Comparison of ENCODE assay signal across 9 mouse cellular contexts in the genomic region with DNA sequence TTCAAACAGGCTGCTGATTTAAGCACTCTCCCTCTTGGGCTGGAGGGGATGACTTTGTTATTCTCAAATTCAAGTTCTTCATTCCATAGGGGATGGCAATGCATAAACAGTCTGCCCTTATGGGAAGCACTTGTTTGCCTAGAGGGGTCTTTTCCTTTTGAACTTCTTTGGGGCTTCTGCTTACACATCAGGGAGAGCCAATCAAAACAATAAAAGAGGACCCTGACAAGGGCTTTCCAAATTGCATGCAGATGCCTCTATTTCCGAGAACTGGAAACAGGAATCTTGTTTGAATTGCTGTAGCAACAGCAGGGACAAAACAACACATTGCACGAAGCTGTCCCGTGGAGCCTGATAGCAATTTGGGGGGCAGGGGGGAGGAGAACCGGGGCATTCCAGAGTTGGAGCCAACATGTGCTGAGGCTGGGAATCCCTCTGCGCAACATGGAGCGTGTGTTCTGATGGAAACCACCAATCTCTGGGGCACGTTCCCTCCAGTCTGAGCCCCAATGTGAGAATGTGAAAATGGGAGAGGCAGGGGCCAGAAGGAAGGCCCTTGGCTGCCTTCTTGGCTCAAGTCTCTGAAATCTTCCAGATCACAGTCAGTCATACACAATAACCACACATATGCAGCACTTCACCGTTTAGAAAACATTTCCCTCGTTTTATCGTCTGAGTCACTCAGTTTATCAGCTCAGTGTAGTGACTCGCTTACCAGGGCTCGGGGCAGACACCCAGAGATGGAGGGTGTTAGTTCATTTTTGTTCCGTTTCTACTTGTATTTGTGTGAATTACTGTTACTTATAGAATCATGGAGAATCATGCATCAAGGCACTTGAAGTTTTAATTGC.
A peak's percentile ranks its signal among the peaks of the same experiment; 100 is the strongest.
DNase-seq lines count a peak whose midpoint lies in the region; ATAC-seq and TF ChIP-seq lines count a peak whose summit lies in the region.
"Had no signal": no experiment of that assay in that cellular context is flagged by ENCODE, and none has a peak within 500 bp of the region (broad histone marks: within the 10 kb centered on the region; RNA-seq: fewer than 3 reads in every experiment).

No protein-coding gene starts in this region.

- 27% methylated on average over 13 of the region's 13 CpGs for WGBS in limb, embryonic 14.5 days
- WGBS in stomach, embryonic 16.5 days, result 49% methylated on average over 13 of the region's 13 CpGs
- 73% methylated on average over 13 of the region's 13 CpGs for WGBS in hindbrain, postnatal 0 days

- DNase-seq in kidney, postnatal 4 days, result peak; percentile 2 to 13
- DNase-seq in kidney, adult 9 months, result no peak
- peak; percentile 75 for DNase-seq in limb, embryonic 14.5 days (ENCODE audit: low spot score)
- no peak for DNase-seq in spleen, postnatal 14 days (ENCODE audit: low spot score in 2 of 2)
- no peak for DNase-seq in cerebellum, postnatal 14 days
- no peak for DNase-seq in hindbrain, postnatal 0 days (ENCODE audit: low spot score)

- H3K36me3 ChIP-seq in limb, embryonic 14.5 days (ENCODE audit: control insufficient read depth, insufficient read depth, low read length), result no peaks in the 10 kb centered on the region
- no peaks in the 10 kb centered on the region for H3K36me3 ChIP-seq in stomach, embryonic 16.5 days (ENCODE audit: control insufficient read depth, insufficient read depth, low read length)
- no peaks in the 10 kb centered on the region for H3K36me3 ChIP-seq in hindbrain, postnatal 0 days (ENCODE audit: insufficient read depth, low read length)
- H3K36me3 ChIP-seq: G1E had no signal

- H3K4me1 ChIP-seq in embryonic fibroblast, embryonic 13.5 days (ENCODE audit: control insufficient read depth, insufficient read depth, low read length), result no peaks in the 10 kb centered on the region
- H3K4me1 ChIP-seq in limb, embryonic 14.5 days (ENCODE audit: control insufficient read depth, insufficient read depth, low read length), result peaks cover 16% of the 10 kb centered on the region
- H3K4me1 ChIP-seq in stomach, embryonic 16.5 days (ENCODE audit: control insufficient read depth, insufficient read depth, low read length), result no peaks in the 10 kb centered on the region
- H3K4me1 ChIP-seq in hindbrain, postnatal 0 days (ENCODE audit: insufficient read depth, low read length), result no peaks in the 10 kb centered on the region

- no peak overlapping the region for H3K9ac ChIP-seq in limb, embryonic 14.5 days (ENCODE audit: low read depth, low read length, severe bottlenecking)
- no peak overlapping the region for H3K9ac ChIP-seq in stomach, embryonic 16.5 days (ENCODE audit: low read length)
- no peak overlapping the region for H3K9ac ChIP-seq in hindbrain, postnatal 0 days (replicated peaks; ENCODE audit: low read length)

- ATAC-seq in limb, embryonic 14.5 days (ENCODE audit: low FRiP score, low read depth), result peak; percentile 88
- no peak; the same call in 1 of the 2 replicates for ATAC-seq in stomach, embryonic 16.5 days (ENCODE audit: insufficient read depth, low FRiP score)
- no peak for ATAC-seq in hindbrain, postnatal 0 days

- H3K4me2 ChIP-seq in limb, embryonic 14.5 days (replicated peaks; ENCODE audit: low read depth, low read length, severe bottlenecking), result no peak overlapping the region
- H3K4me2 ChIP-seq in stomach, embryonic 16.5 days (ENCODE audit: low read depth, low read length), result no peak overlapping the region
- H3K4me2 ChIP-seq in hindbrain, postnatal 0 days (ENCODE audit: low read depth, low read length), result no peak overlapping the region

- peak overlapping the region; percentile 14; the same call in 1 of the 2 replicates for H3K27ac ChIP-seq in embryonic fibroblast, embryonic 13.5 days (ENCODE audit: insufficient read depth, low read length)
- H3K27ac ChIP-seq in limb, embryonic 14.5 days (replicated peaks; ENCODE audit: low read depth, low read length), result peak overlapping the region; percentile 63
- H3K27ac ChIP-seq in stomach, embryonic 16.5 days (ENCODE audit: low read length), result peak overlapping the region; percentile 17; the same call in 1 of the 2 replicates
- H3K27ac ChIP-seq in hindbrain, postnatal 0 days, result no peak overlapping the region

- TF ChIP-seq POLR2A in embryonic fibroblast, embryonic 13.5 days (IDR thresholded peaks at IDR 0.05; ENCODE audit: low read depth, low read length), result no peak
- TF ChIP-seq POLR2A in limb, embryonic 14.5 days (IDR thresholded peaks at IDR 0.05; ENCODE audit: borderline replicate concordance, extremely low read depth, insufficient read depth, insufficient read length), result no peak

- H3K9me3 ChIP-seq in limb, embryonic 14.5 days (ENCODE audit: control insufficient read depth, low read length), result no peaks in the 10 kb centered on the region
- H3K9me3 ChIP-seq in stomach, embryonic 16.5 days (replicated peaks; ENCODE audit: control insufficient read depth, low read length), result no peaks in the 10 kb centered on the region
- H3K9me3 ChIP-seq in hindbrain, postnatal 0 days (ENCODE audit: low read length), result no peaks in the 10 kb centered on the region

- no peaks in the 10 kb centered on the region for H3K27me3 ChIP-seq in limb, embryonic 14.5 days (ENCODE audit: control insufficient read depth, insufficient read depth, low read length)
- H3K27me3 ChIP-seq in stomach, embryonic 16.5 days (ENCODE audit: control insufficient read depth, insufficient read depth, low read length), result no peaks in the 10 kb centered on the region
- no peaks in the 10 kb centered on the region for H3K27me3 ChIP-seq in hindbrain, postnatal 0 days (ENCODE audit: insufficient read depth, low read length)

- TF ChIP-seq CTCF in embryonic fibroblast, embryonic 13.5 days (IDR thresholded peaks at IDR 0.05; ENCODE audit: borderline replicate concordance, insufficient read depth, low read length), result no peak
- TF ChIP-seq CTCF in hindbrain, postnatal 0 days (IDR thresholded peaks at IDR 0.05; ENCODE audit: low read depth), result no peak

- no peak overlapping the region for H3K4me3 ChIP-seq in embryonic fibroblast, embryonic 13.5 days (ENCODE audit: insufficient read depth, low read length)
- H3K4me3 ChIP-seq in limb, embryonic 14.5 days (replicated peaks; ENCODE audit: low read length), result no peak overlapping the region
- no peak overlapping the region for H3K4me3 ChIP-seq in stomach, embryonic 16.5 days (replicated peaks; ENCODE audit: low read length)
- H3K4me3 ChIP-seq in hindbrain, postnatal 0 days (ENCODE audit: low read length), result no peak overlapping the region

Comparison
In these comparisons a context has a peak if more than half of its experiments do, and no peak if none do; other contexts are left out.
1. DNase-seq: peak in kidney, postnatal 4 days (2 of 2) and limb, embryonic 14.5 days (single experiment); none in kidney, adult 9 months (single experiment), spleen, postnatal 14 days (0 of 2), cerebellum, postnatal 14 days (0 of 2) and hindbrain, postnatal 0 days (single experiment).